Mouse (Mus musculus): ENCODE data around the gene Fxyd7. TPM values are rescaled to one million over a fixed set of nuclear protein-coding genes. Genes with fewer than 3 reads are reported as not detected.

Gene Fxyd7
- polyA plus RNA-seq, 1 experiment from 2014 or later, result 20.0 TPM

DNA sequence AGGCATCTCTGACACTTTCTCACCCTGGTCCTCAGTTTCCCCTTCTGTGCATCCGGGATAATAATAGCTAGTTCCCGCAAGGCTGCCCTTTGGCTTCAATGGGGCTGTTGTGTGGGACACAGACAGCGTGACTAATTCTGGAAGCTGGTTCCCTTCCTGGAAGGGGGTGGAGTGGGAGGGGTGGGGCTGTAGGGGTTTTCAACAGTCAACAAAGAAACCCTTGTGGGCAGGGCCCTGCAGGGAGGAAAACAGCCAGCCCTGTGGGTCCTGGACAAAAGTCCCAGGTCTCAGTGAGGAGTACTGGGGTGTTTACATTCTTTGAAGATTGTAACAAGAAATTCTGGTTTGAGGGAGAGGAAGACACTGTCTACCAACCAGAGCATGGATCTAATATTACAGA is 33.9 kb upstream of the Fxyd7 start:
- no peak for ATAC-seq (ENCODE audit: low FRiP score, low read depth)
- Histone ChIP-seq H3K4me2 (replicated peaks) (no peak overlapping the region), H3K4me3 (no peak overlapping the region), H3K4me1 (peaks cover 19% of the 10 kb centered on the region), H3K27me3 (no peaks in the 10 kb centered on the region), H3K9me3 (no peaks in the 10 kb centered on the region), H3K36me3 (no peaks in the 10 kb centered on the region), H3K9ac (no peak overlapping the region), H3K27ac (peak overlapping the region; percentile 53; the same call in 1 of the 2 replicates)
- WGBS, result 55% methylated on average over 3 of the region's 3 CpGs

DNA sequence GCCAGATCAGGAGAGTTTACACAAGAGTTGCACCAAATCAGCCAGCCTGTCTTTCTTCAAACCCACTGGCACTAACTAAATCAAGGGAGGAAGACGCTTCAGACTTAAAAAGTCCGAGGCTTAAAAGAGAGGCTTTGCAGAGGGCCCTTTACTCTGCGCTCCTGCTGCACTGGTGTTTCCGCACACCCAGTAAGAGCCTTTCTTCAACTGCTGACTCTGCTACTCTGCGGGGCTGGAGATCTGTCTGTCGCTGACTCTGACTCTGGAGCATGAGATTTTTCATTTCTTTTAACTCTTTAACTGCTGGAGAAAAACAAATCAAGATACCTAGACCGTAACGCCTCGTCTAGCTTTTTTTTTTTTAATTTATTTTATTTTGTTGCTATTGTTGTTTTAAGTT is 32.9 kb upstream of the Fxyd7 start:
- Histone ChIP-seq H3K4me1 (peaks cover 19% of the 10 kb centered on the region), H3K4me2 (replicated peaks) (no peak overlapping the region), H3K9ac (no peak overlapping the region), H3K36me3 (no peaks in the 10 kb centered on the region), H3K27ac (peak overlapping the region; percentile 56; the same call in 1 of the 2 replicates), H3K4me3 (no peak overlapping the region), H3K27me3 (no peaks in the 10 kb centered on the region), H3K9me3 (no peaks in the 10 kb centered on the region)
- ATAC-seq (ENCODE audit: low FRiP score, low read depth), result no peak
- 47% methylated on average over 9 of the region's 9 CpGs for WGBS

DNA sequence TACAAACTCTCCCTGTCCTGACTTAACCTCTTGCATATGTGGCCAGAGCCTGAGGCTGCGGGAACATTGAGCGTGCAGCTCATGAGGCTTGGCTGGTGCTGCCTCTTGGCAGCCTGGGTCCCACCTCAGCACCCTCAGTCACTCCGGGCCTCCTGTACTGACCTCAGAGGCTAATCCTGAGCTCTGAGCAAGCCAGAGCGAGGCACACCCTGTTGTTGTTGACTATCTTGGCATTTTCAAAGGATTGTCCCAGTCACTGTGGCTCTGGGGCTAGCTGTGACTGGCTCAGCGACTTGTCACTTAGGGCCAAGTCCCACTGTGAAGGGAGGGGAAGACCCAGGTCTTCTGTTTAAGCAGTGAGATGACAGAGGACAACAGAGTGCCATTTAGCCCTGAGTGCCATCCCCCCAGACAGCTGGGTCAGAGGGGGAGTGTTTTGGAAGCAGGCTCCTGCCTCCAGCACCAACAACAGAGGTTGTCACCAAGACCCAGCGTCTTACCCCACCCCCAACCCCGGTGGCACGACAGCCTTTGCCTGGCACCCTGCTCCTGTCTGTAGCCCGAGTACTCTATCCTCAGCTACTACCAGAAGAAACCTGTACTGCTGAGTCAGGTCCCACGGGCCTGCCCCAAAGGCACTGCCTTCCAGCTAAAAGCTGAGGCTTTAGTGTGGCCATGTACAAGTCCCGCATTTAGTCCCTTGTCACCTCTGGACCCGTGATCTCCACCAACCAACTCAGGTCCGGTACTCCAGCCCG is 31.7 kb upstream of the Fxyd7 start:
- H3K4me3 ChIP-seq, result no peak overlapping the region
- no peak overlapping the region for H3K9ac ChIP-seq
- H3K27ac ChIP-seq, result no peak overlapping the region
- ATAC-seq (ENCODE audit: low FRiP score, low read depth), result no peak
- peaks cover 19% of the 10 kb centered on the region for H3K4me1 ChIP-seq
- WGBS, result 59% methylated on average over 14 of the region's 14 CpGs
- no peaks in the 10 kb centered on the region for H3K36me3 ChIP-seq
- no peak overlapping the region for H3K4me2 ChIP-seq (replicated peaks)
- H3K9me3 ChIP-seq, result no peaks in the 10 kb centered on the region
- H3K27me3 ChIP-seq, result no peaks in the 10 kb centered on the region

DNA sequence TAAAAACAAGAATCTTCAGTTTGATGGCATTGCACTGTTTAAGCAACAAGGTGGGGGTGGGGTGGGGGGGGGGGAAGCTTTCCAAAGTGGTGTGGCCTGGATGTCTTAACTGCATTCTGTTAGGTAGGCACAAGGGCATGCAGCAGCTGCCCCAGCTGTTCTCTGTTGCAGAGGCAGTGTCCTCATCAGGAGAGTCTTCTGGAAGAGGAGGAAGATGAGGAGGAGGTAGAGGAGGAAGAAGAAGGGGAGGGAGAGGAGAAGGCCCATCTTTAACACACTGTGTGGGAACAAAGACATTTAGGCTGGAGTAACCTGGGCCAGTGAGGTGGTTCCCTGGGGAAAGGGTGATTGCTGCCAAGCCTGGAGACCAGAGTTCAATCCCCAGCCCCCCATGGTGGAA is 30.8 kb upstream of the Fxyd7 start:
- H3K4me2 ChIP-seq (replicated peaks), result no peak overlapping the region
- H3K9me3 ChIP-seq, result no peaks in the 10 kb centered on the region
- no peak overlapping the region for H3K9ac ChIP-seq
- no peaks in the 10 kb centered on the region for H3K27me3 ChIP-seq
- H3K4me1 ChIP-seq, result peaks cover 24% of the 10 kb centered on the region
- ATAC-seq (ENCODE audit: low FRiP score, low read depth), result no peak
- no peaks in the 10 kb centered on the region for H3K36me3 ChIP-seq
- no peak overlapping the region for H3K4me3 ChIP-seq
- H3K27ac ChIP-seq, result no peak overlapping the region

DNA sequence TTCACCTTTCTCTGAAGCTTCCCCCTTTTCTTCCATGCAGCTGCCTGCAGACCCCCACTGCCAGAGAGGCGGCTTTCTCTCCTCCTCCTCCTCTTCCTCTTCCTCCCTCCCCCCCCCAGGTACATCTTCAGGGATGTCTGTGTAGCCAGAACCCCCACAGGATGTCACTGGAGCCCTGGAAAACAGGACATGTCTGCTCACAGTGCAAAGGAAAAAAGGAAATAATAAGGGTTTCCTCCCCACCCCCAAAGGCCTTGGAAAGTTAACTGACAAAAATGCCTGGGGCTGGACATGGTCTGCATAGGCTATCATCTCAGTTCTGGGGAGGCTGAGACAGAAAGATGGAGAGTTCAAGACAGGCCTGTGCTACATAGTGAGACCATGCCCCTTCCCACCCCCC is 29.8 kb upstream of the Fxyd7 start:
- 48% methylated on average over 1 of the region's 1 CpGs for WGBS
- no peak for ATAC-seq (ENCODE audit: low FRiP score, low read depth)

DNA sequence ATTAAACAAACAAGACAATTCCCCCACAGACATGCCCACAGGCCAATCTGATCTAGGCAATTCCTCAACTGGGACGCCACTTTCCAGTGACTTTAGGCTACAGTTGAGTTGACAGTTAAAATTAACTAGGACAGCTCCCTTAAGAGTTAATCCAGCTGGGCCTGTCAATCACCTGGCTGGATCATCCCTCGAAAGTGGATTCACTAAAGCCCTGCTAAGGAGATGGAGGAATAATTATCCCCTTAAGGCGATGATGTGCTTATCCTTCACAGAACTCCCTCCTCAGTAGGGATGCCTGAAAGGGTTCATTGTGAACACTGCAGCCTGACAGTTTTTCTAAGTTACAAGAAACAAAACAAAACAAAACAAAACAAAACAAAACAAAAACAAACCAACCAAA is 29.3 kb upstream of the Fxyd7 start:
- no peak overlapping the region for H3K27ac ChIP-seq
- 59% methylated on average over 3 of the region's 3 CpGs for WGBS
- ATAC-seq (ENCODE audit: low FRiP score, low read depth), result no peak
- H3K4me1 ChIP-seq, result peaks cover 37% of the 10 kb centered on the region
- H3K9me3 ChIP-seq, result no peaks in the 10 kb centered on the region
- H3K36me3 ChIP-seq, result no peaks in the 10 kb centered on the region
- H3K4me3 ChIP-seq, result no peak overlapping the region
- no peak overlapping the region for H3K9ac ChIP-seq
- no peak overlapping the region for H3K4me2 ChIP-seq (replicated peaks)
- H3K27me3 ChIP-seq, result no peaks in the 10 kb centered on the region

More for the DNA sequence above, 29.8 kb upstream of the Fxyd7 start:
- Histone ChIP-seq H3K9me3 (no peaks in the 10 kb centered on the region), H3K4me2 (replicated peaks) (no peak overlapping the region), H3K9ac (no peak overlapping the region), H3K36me3 (no peaks in the 10 kb centered on the region), H3K27ac (no peak overlapping the region), H3K4me1 (peaks cover 33% of the 10 kb centered on the region), H3K4me3 (no peak overlapping the region), H3K27me3 (no peaks in the 10 kb centered on the region)

DNA sequence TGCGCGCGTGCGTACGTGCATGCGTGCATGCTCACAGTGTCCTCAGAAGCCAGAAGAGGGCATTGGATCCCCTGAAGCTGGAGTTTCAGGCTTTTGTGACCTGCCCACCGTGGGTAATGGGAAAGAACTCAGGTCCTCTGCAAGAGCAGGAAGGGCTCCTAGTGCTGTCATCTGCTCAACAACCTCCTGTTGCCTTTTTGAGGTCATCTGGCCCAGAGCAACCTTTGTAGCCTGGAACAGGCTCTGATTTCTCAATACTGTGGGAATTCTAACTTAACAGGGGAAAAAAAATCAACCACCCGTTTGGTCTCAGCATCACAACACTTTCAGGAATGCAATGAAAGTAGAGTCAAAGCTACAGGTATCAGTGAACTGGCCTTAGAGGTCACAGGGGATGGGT is 28.4 kb upstream of the Fxyd7 start:
- H3K27ac ChIP-seq, result no peak overlapping the region
- no peaks in the 10 kb centered on the region for H3K9me3 ChIP-seq
- no peaks in the 10 kb centered on the region for H3K36me3 ChIP-seq
- H3K27me3 ChIP-seq, result no peaks in the 10 kb centered on the region
- H3K4me1 ChIP-seq, result peaks cover 30% of the 10 kb centered on the region
- no peak overlapping the region for H3K4me3 ChIP-seq
- H3K4me2 ChIP-seq (replicated peaks), result no peak overlapping the region
- no peak for ATAC-seq (ENCODE audit: low FRiP score, low read depth)
- 86% methylated on average over 8 of the region's 8 CpGs for WGBS
- H3K9ac ChIP-seq, result no peak overlapping the region

DNA sequence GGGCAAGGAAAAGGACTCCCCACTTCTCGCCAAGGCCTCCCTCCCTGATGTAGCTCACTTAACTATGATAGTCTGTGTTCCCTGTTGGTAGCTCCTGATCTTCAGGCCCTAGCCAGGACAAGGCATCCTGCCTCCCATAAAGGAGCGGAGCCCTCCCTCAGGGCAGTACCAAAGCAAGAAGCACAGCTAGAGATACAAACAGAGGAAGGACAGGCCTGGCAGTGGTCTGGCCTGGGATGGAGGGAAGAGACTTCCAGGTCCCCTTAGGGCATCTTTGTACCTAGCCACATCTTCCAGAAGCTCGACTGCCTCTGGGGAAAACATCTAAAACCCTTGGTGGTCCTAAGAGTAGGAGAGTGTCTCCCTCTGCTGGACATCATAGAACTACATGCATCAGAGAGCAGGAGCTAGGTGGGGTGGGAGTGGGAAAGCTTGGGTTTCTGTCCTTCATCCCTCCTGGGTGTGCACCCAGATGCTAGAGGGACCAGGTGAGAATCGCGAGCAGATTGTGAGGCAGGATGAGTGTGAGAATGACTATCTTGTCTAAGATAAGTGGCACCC is 26.7 kb upstream of the Fxyd7 start:
- Histone ChIP-seq H3K4me1 (peaks cover 23% of the 10 kb centered on the region), H3K9me3 (no peaks in the 10 kb centered on the region), H3K27me3 (no peaks in the 10 kb centered on the region), H3K4me2 (replicated peaks) (peak overlapping the region; percentile 19), H3K27ac (0 out of 2 replicates have a peak overlapping the region, but pooled peaks have one; percentile 59), H3K9ac (no peak overlapping the region), H3K4me3 (no peak overlapping the region), H3K36me3 (no peaks in the 10 kb centered on the region)
- ATAC-seq (ENCODE audit: low FRiP score, low read depth), result peak; percentile 3; the same call in 1 of the 2 replicates
- WGBS, result 39% methylated on average over 5 of the region's 5 CpGs

DNA sequence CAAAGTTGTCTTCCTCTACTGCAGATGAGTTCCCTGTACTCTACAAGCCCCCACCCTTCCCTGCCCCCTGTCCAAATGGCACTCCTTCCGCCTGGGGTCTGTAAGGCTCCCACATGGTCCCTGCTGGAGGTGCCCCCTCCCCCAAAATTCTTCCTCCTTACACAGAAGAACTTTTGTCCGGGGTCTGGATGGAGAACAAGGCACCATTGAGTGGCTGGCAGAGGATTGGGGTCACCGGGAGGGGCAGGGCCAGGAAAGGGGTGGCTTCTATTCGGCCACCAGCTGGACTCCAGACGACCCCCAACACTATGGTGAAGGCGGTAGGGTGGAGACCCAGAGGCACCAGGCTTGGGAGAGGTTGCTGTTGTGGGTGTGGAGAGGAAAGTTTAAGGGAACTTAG is 26.2 kb upstream of the Fxyd7 start:
- no peaks in the 10 kb centered on the region for H3K27me3 ChIP-seq
- peak; percentile 69 for ATAC-seq (ENCODE audit: low FRiP score, low read depth)
- no peaks in the 10 kb centered on the region for H3K36me3 ChIP-seq
- WGBS, result 48% methylated on average over 6 of the region's 6 CpGs
- no peak overlapping the region for H3K9ac ChIP-seq
- no peaks in the 10 kb centered on the region for H3K9me3 ChIP-seq
- peak overlapping the region; percentile 59; the same call in 1 of the 2 replicates for H3K27ac ChIP-seq
- H3K4me3 ChIP-seq, result no peak overlapping the region
- H3K4me1 ChIP-seq, result peaks cover 23% of the 10 kb centered on the region
- peak overlapping the region; percentile 19 for H3K4me2 ChIP-seq (replicated peaks)

DNA sequence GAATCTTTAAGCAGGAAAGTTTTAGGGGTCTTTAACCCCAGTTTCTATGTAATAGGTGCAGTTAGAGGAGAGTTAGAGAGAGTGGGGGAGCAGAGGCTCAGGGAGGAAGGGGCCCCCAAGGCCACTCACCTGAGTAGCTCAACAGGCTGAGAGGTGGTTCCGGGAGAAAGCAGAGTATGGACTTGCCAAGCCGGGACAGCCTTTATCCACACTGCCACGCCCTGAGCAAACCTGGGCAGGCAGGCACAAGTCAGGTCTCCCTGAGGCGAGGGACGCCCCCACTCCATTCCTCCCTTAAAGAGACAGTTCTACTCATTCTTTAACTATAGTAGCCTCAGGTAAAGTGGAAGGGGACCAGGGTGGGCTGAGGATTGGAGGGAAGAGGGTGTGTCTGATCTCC is 25.2 kb upstream of the Fxyd7 start, which contains the start of gene Fxyd3:
TSS of gene Fxyd3 (minus strand) at position 213 of the 400 bp plus-strand sequence.
- ATAC-seq (ENCODE audit: low FRiP score, low read depth), result no peak
- Histone ChIP-seq H3K4me3 (peak within 1 kb of the TSS; percentile 7; the same call in 1 of the 2 replicates), H3K9me3 (no peaks in the 10 kb centered on the region), H3K27ac (peak within 1 kb of the TSS; percentile 40; the same call in 1 of the 2 replicates), H3K27me3 (no peaks in the 10 kb centered on the region), H3K4me1 (peaks cover 23% of the 10 kb centered on the region), H3K9ac (no peak within 1 kb of the TSS), H3K36me3 (no peaks in the 10 kb centered on the region), H3K4me2 (replicated peaks) (peak within 1 kb of the TSS; percentile 41)
- WGBS, result 43% methylated on average over 5 of the region's 5 CpGs

DNA sequence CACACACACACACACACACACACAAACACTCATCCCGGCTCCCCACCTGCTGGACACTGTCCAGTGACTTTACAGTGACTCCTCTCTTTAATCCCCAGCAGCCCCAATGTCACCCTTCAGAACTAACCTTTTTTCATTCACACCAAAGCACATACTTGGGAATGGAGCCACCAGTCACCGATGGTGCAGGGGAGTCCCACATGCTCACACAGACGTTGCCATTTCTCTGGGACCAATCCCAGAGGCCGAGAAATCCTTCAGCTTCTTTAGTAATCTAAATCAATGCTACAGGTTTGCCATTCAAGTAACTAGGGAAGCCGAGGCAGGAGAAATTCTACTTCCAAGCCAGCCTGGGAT is 23.4 kb upstream of the Fxyd7 start:
- no peak overlapping the region for H3K9ac ChIP-seq
- ATAC-seq (ENCODE audit: low FRiP score, low read depth), result no peak
- H3K36me3 ChIP-seq, result no peaks in the 10 kb centered on the region
- no peak overlapping the region for H3K4me3 ChIP-seq
- H3K27ac ChIP-seq, result no peak overlapping the region
- no peak overlapping the region for H3K4me2 ChIP-seq (replicated peaks)
- no peaks in the 10 kb centered on the region for H3K27me3 ChIP-seq
- H3K4me1 ChIP-seq, result peaks cover 23% of the 10 kb centered on the region
- WGBS, result 69% methylated on average over 5 of the region's 5 CpGs
- no peaks in the 10 kb centered on the region for H3K9me3 ChIP-seq

DNA sequence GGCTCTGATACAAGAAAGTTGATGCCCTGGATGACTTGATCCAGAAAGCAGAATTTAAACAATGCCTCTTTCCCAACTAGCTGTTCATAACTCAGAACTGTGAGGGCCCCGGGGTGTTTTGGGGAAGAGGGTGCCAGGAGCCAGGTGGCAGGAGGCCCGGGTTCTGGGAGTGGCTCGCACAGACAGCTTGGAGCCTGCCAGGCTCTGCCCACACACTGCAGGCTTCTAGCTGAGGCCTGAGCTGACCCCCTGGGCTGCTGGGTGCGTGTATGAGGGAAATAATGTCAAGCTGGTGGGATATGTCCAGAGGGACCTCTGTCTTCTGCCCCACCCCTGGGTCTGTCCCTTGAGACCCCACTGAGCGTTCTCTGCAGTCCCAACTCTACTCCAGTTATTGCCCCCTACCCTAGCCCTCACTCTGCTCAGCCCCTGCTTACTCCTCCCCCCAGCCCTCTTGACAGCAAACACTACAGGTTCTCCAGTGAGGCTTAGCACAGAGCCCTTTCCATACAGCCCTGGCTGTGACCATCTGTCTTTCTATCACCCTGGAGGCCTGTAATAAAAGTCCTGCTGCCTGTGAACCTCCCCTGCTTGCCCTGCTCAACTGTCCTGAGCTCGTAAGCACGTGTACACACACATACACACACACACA is 22.9 kb upstream of the Fxyd7 start:
- ATAC-seq (ENCODE audit: low FRiP score, low read depth), result no peak
- Histone ChIP-seq H3K9ac (no peak overlapping the region), H3K4me2 (replicated peaks) (no peak overlapping the region), H3K27ac (no peak overlapping the region), H3K9me3 (no peaks in the 10 kb centered on the region), H3K4me3 (no peak overlapping the region), H3K27me3 (no peaks in the 10 kb centered on the region), H3K4me1 (peaks cover 23% of the 10 kb centered on the region), H3K36me3 (no peaks in the 10 kb centered on the region)
- 51% methylated on average over 7 of the region's 7 CpGs for WGBS
